Mouse (Mus musculus) liver, embryonic 16.5 days (tissue): ENCODE measurements around the gene Ffar2. TPM values are rescaled to one million over a fixed set of nuclear protein-coding genes. Genes with fewer than 3 reads are reported as not detected.

ENCODE experiments used
- ATAC-seq: fragments of 200-750 bp; cut with Nextera tagmentation; 2 replicates; pipeline ENCODE4 v1.8.0; 2017; ENCODE audit warnings: low read depth, mild to moderate bottlenecking, moderate number of reproducible peaks, moderate library complexity
- H3K27ac ChIP-seq: fragments of 300-500 bp; sonication (generic); 2 replicates; pipeline ENCODE4 v1.5.1; 2014; ENCODE audit warnings: mild to moderate bottlenecking, low read length
- H3K27me3 ChIP-seq: fragments of 300-500 bp; sonication (generic); 2 replicates; pipeline ENCODE4 v1.6.1; 2014; ENCODE audit warnings: low read depth, low read length, mixed read lengths; ENCODE audit not compliant: control insufficient read depth, insufficient read depth
- H3K36me3 ChIP-seq: fragments of 300-500 bp; sonication (generic); 2 replicates; pipeline ENCODE4 v1.6.1; 2014; ENCODE audit warnings: mild to moderate bottlenecking; ENCODE audit not compliant: control insufficient read depth, insufficient read depth
- H3K4me1 ChIP-seq: fragments of 300-500 bp; sonication (generic); 2 replicates; pipeline ENCODE4 v1.6.1; 2014; ENCODE audit warnings: low read depth, low read length, mixed read lengths; ENCODE audit not compliant: control insufficient read depth
- H3K4me2 ChIP-seq: fragments of 300-500 bp; sonication (generic); 2 replicates; pipeline ENCODE4 v1.6.1; 2014; ENCODE audit warnings: low read depth, low read length, mixed read lengths
- H3K4me3 ChIP-seq: fragments of 300-500 bp; sonication (generic); 2 replicates; pipeline ENCODE4 v1.5.1; 2014; ENCODE audit warnings: low read depth, mild to moderate bottlenecking, low read length
- H3K9ac ChIP-seq: fragments of 300-500 bp; sonication (generic); 2 replicates; pipeline ENCODE4 v1.6.1; 2014; ENCODE audit warnings: low read depth, low read length
- H3K9me3 ChIP-seq: fragments of 300-500 bp; sonication (generic); replicated peaks from 2 replicates; pipeline ENCODE4 v1.6.1; 2016; ENCODE audit warnings: low read length; ENCODE audit not compliant: control insufficient read depth
- WGBS: fragments of 180-500 bp; shearing (Covaris S2); extraction: QIAGEN DNeasy Blood & Tissue Kit; methylation state at CpG from one replicate; pipeline ENCODE4 v1.1.7; 2014; ENCODE audit not compliant: insufficient replicate concordance; 5-methylcytosine and 5-hydroxymethylcytosine counted together
- polyA plus RNA-seq: library from polyadenylated mRNA; unstranded; fragments of >200 nt; fragmentation: Nextera tagmentation; extraction: Ambion mirVana; gene quantifications from 2 replicates; pipeline ENCODE4 v1.2.1, GENCODE M21; 2015

Gene Ffar2
- polyA plus RNA-seq, 1 experiment from 2014 or later, result 1.1 TPM

GRCm38 (mm10) chr7:30769236-30769635 lies 54.3 kb downstream of the Ffar2 start:
- no peak for ATAC-seq
- no peak overlapping the region for H3K9ac ChIP-seq
- H3K27me3 ChIP-seq, result no peaks in the 10 kb centered on the region
- H3K4me1 ChIP-seq, result no peaks in the 10 kb centered on the region
- 27% methylated on average over 9 of the region's 9 CpGs for WGBS
- no peak overlapping the region for H3K4me2 ChIP-seq
- H3K27ac ChIP-seq, result no peak overlapping the region
- H3K4me3 ChIP-seq, result no peak overlapping the region
- H3K9me3 ChIP-seq, result no peaks in the 10 kb centered on the region
- no peaks in the 10 kb centered on the region for H3K36me3 ChIP-seq

Other genes with a start within 250 kb of the Ffar2 start
- 2.7 and 3.5 TPM in 2 replicates for gene Kmt2b, start 235.0 kb downstream of the Ffar2 start, polyA plus RNA-seq
- gene Zbtb32, start 224.9 kb downstream of the Ffar2 start, polyA plus RNA-seq, result 0.21 and 0.34 TPM in 2 replicates
- 0.08 and 0.09 TPM in 2 replicates for gene Upk1a, start 210.9 kb downstream of the Ffar2 start, polyA plus RNA-seq
- gene Cox6b1, start 197.6 kb downstream of the Ffar2 start, polyA plus RNA-seq, result 566 and 597 TPM in 2 replicates
- gene Etv2, start 187.9 kb downstream of the Ffar2 start, polyA plus RNA-seq, result not detected in 2 replicates
- gene Rbm42, start 173.5 kb downstream of the Ffar2 start, polyA plus RNA-seq, result 41.9 and 43.4 TPM in 2 replicates
- 28.5 and 31.8 TPM in 2 replicates for gene Haus5, start 158.8 kb downstream of the Ffar2 start, polyA plus RNA-seq
- gene Pmis2, start 152.2 kb downstream of the Ffar2 start, polyA plus RNA-seq, result not detected in 2 replicates
- gene 2200002J24Rik, start 124.8 kb downstream of the Ffar2 start, polyA plus RNA-seq, result 0.57 and 0.90 TPM in 2 replicates
- gene Atp4a, start 111.6 kb downstream of the Ffar2 start, polyA plus RNA-seq, result 4.1 and 4.4 TPM in 2 replicates
- 94.1 and 96.0 TPM in 2 replicates for gene Tmem147, start 94.2 kb downstream of the Ffar2 start, polyA plus RNA-seq
- gene Gapdhs, start 80.1 kb downstream of the Ffar2 start, polyA plus RNA-seq, result 0.14 TPM in 1 of 2 replicates, not detected in the other
- gene Sbsn, start 72.3 kb downstream of the Ffar2 start, polyA plus RNA-seq, result 0.05 and 0.20 TPM in 2 replicates
- gene Dmkn, start 60.0 kb downstream of the Ffar2 start, polyA plus RNA-seq, result 0.36 and 0.40 TPM in 2 replicates
- 0.22 TPM in 1 of 2 replicates, not detected in the other for gene Krtdap, start 35.9 kb downstream of the Ffar2 start, polyA plus RNA-seq
- not detected in 2 replicates for gene Ffar3, start 32.4 kb upstream of the Ffar2 start, polyA plus RNA-seq
- not detected in 2 replicates for gene Ffar1, start 37.8 kb upstream of the Ffar2 start, polyA plus RNA-seq
- gene Cd22, start 56.6 kb upstream of the Ffar2 start, polyA plus RNA-seq, result 0.74 and 1.4 TPM in 2 replicates
- gene Mag, start 91.1 kb upstream of the Ffar2 start, polyA plus RNA-seq, result 0.16 and 0.27 TPM in 2 replicates
- not detected in 2 replicates for gene Hamp2, start 100.9 kb upstream of the Ffar2 start, polyA plus RNA-seq
- gene Hamp, start 120.3 kb upstream of the Ffar2 start, polyA plus RNA-seq, result 10.4 and 17.5 TPM in 2 replicates
- gene Usf2, start 133.0 kb upstream of the Ffar2 start, polyA plus RNA-seq, result 7.9 and 9.0 TPM in 2 replicates
- 30.5 and 31.8 TPM in 2 replicates for gene Lsr, start 149.7 kb upstream of the Ffar2 start, polyA plus RNA-seq
- 3.2 and 3.8 TPM in 2 replicates for gene Fam187b, start 150.0 kb upstream of the Ffar2 start, polyA plus RNA-seq
- gene Fxyd5, start 218.7 kb upstream of the Ffar2 start, polyA plus RNA-seq, result 19.9 and 22.4 TPM in 2 replicates
- 0.15 and 0.65 TPM in 2 replicates for gene Fxyd7, start 227.7 kb upstream of the Ffar2 start, polyA plus RNA-seq
- 120 and 130 TPM in 2 replicates for gene Fxyd1, start 233.4 kb upstream of the Ffar2 start, polyA plus RNA-seq
- gene Lgi4, start 235.6 kb upstream of the Ffar2 start, polyA plus RNA-seq, result 0.02 and 0.12 TPM in 2 replicates